ENCODE assay signal across 35 mouse cellular contexts in genomic region chr10:33787541-33787940, GRCm38 (mm10). TPM values are rescaled to one million over a fixed set of nuclear protein-coding genes. Genes with fewer than 3 reads are reported as not detected.
"Had no signal": no experiment of that assay in that cellular context is flagged by ENCODE, and none has a peak within 500 bp of the region (broad histone marks: within the 10 kb centered on the region; RNA-seq: fewer than 3 reads in every experiment).

No protein-coding gene starts in this region.

- H3K4me3 ChIP-seq: heart, embryonic 10.5 days; heart, embryonic 12.5 days; hindbrain, embryonic 10.5 days; hindbrain, embryonic 12.5 days; intestine, embryonic 15.5 days; layer of hippocampus, adult 2 months; limb, embryonic 13.5 days; limb, embryonic 15.5 days; liver, embryonic 12.5 days had no signal

- H3K36me3 ChIP-seq: heart, embryonic 10.5 days; heart, embryonic 12.5 days; hindbrain, embryonic 10.5 days; hindbrain, embryonic 12.5 days; intestine, embryonic 15.5 days; limb, embryonic 13.5 days; limb, embryonic 15.5 days; liver, embryonic 12.5 days had no signal

- H3K4me2 ChIP-seq: heart, embryonic 12.5 days; hindbrain, embryonic 12.5 days; hindbrain, embryonic 14.5 days; intestine, embryonic 15.5 days; limb, embryonic 13.5 days; limb, embryonic 15.5 days; liver, embryonic 12.5 days had no signal

- DNase-seq: gastrocnemius, postnatal 14 days; gastrocnemius, postnatal 36 days; heart, adult 18-20 months; heart, postnatal 10 days; heart, postnatal 4 days; kidney, adult 18-20 months; kidney, postnatal 14 days; kidney, postnatal 4 days; layer of hippocampus, adult 9-11 months; layer of hippocampus, postnatal 36 days; left cerebral cortex, postnatal 4 days had no signal

- H3K4me1 ChIP-seq: heart, embryonic 10.5 days; heart, embryonic 12.5 days; hindbrain, embryonic 10.5 days; hindbrain, embryonic 12.5 days; intestine, embryonic 15.5 days; limb, embryonic 13.5 days; limb, embryonic 15.5 days; liver, embryonic 12.5 days had no signal

- H3K9ac ChIP-seq: heart, embryonic 12.5 days; hindbrain, embryonic 12.5 days; hindbrain, embryonic 14.5 days; intestine, embryonic 15.5 days; limb, embryonic 13.5 days; limb, embryonic 15.5 days; liver, embryonic 12.5 days; liver, embryonic 14.5 days had no signal

- ATAC-seq: hindbrain, embryonic 16.5 days; inflammation-experienced regulatory T-cells, adult 6 months; intestine, embryonic 15.5 days; intestine, postnatal 0 days; liver, embryonic 12.5 days had no signal

- H3K27ac ChIP-seq: heart, embryonic 10.5 days; hindbrain, embryonic 10.5 days; hindbrain, embryonic 12.5 days; hindbrain, embryonic 14.5 days; intestine, embryonic 15.5 days; layer of hippocampus, adult 2 months; limb, embryonic 13.5 days; limb, embryonic 15.5 days; liver, embryonic 12.5 days; liver, embryonic 14.5 days had no signal

- H3K27me3 ChIP-seq: heart, embryonic 12.5 days; hindbrain, embryonic 12.5 days; intestine, embryonic 15.5 days; limb, embryonic 13.5 days; limb, embryonic 15.5 days; liver, embryonic 12.5 days had no signal

- H3K9me3 ChIP-seq: heart, embryonic 10.5 days; heart, embryonic 12.5 days; hindbrain, embryonic 10.5 days; hindbrain, embryonic 12.5 days; intestine, embryonic 15.5 days; limb, embryonic 13.5 days; limb, embryonic 15.5 days; liver, embryonic 12.5 days had no signal

RNA-seq across cellular contexts. Expression of gene Sult3a2, which starts 1.0 kb away (rescaled TPM):
- total RNA-seq: gastrocnemius, adult 8-10 months; gastrocnemius, postnatal 14 days; gastrocnemius, postnatal 36 days; granulocyte monocyte progenitor cell, adult 5-6 weeks; heart, adult 18-20 months; heart, adult 8-10 months; heart, postnatal 10 days; heart, postnatal 25 days; heart, postnatal 4 days had no signal
- polyA plus RNA-seq: heart, embryonic 10.5 days; heart, embryonic 12.5 days; heart, embryonic 14.5 days; heart, embryonic 16.5 days; hindbrain, embryonic 10.5 days; hindbrain, embryonic 12.5 days; hindbrain, embryonic 14.5 days; hindbrain, embryonic 16.5 days; inflammation-experienced regulatory T-cells, adult 6 months; intestine, embryonic 15.5 days; intestine, postnatal 0 days; kidney, embryonic 14.5 days; kidney, embryonic 16.5 days; limb, embryonic 11.5 days; limb, embryonic 13.5 days; limb, embryonic 15.5 days; liver, embryonic 12.5 days; liver, embryonic 14.5 days; liver, embryonic 16.5 days had no signal
